Mouse (Mus musculus) stomach, embryonic 15.5 days (tissue): ENCODE results near the gene Poldip2. TPM values are rescaled to one million over a fixed set of nuclear protein-coding genes. Genes with fewer than 3 reads are reported as not detected.

Experiments used
- ATAC-seq: fragments of 200-750 bp; cut with Nextera tagmentation; 2 replicates; pipeline ENCODE4 v1.8.0; 2017; ENCODE audit warnings: low read depth, moderate number of reproducible peaks, moderate TSS enrichment; ENCODE audit not compliant: insufficient read depth, low FRiP score
- H3K27ac ChIP-seq: fragments of 300-500 bp; sonication (generic); 2 replicates; pipeline ENCODE4 v1.5.1; 2015; ENCODE audit warnings: mild to moderate bottlenecking, inconsistent platforms
- H3K27me3 ChIP-seq: fragments of 300-500 bp; sonication (generic); replicated peaks from 2 replicates; pipeline ENCODE4 v1.6.1; 2015; ENCODE audit warnings: inconsistent platforms
- H3K36me3 ChIP-seq: fragments of 300-500 bp; sonication (generic); 2 replicates; pipeline ENCODE4 v1.6.1; 2015; ENCODE audit warnings: inconsistent platforms
- H3K4me1 ChIP-seq: fragments of 300-500 bp; sonication (generic); 2 replicates; pipeline ENCODE4 v1.6.1; 2015; ENCODE audit warnings: inconsistent platforms
- H3K4me2 ChIP-seq: fragments of 300-500 bp; sonication (generic); 2 replicates; pipeline ENCODE4 v1.6.1; 2015; ENCODE audit warnings: mild to moderate bottlenecking, inconsistent platforms
- H3K4me3 ChIP-seq: fragments of 300-500 bp; sonication (generic); replicated peaks from 2 replicates; pipeline ENCODE4 v1.5.1; 2015; ENCODE audit warnings: inconsistent platforms
- H3K9ac ChIP-seq: fragments of 300-500 bp; sonication (generic); 2 replicates; pipeline ENCODE4 v1.6.1; 2015; ENCODE audit warnings: inconsistent platforms
- H3K9me3 ChIP-seq: fragments of 300-500 bp; sonication (generic); 2 replicates; pipeline ENCODE4 v1.6.1; 2016; ENCODE audit warnings: inconsistent platforms
- WGBS: fragments of 180-500 bp; shearing (Covaris S2); methylation state at CpG from one replicate; pipeline ENCODE4 v1.1.7; 2015; 5-methylcytosine and 5-hydroxymethylcytosine counted together
- polyA plus RNA-seq: library from polyadenylated mRNA; unstranded; fragments of >200 nt; fragmentation: Nextera tagmentation; extraction: Ambion mirVana; gene quantifications from 2 replicates; pipeline ENCODE4 v1.2.1, GENCODE M21; 2015

The Poldip2 gene
- polyA plus RNA-seq, 1 experiment from 2014 or later = 131 TPM

DNA sequence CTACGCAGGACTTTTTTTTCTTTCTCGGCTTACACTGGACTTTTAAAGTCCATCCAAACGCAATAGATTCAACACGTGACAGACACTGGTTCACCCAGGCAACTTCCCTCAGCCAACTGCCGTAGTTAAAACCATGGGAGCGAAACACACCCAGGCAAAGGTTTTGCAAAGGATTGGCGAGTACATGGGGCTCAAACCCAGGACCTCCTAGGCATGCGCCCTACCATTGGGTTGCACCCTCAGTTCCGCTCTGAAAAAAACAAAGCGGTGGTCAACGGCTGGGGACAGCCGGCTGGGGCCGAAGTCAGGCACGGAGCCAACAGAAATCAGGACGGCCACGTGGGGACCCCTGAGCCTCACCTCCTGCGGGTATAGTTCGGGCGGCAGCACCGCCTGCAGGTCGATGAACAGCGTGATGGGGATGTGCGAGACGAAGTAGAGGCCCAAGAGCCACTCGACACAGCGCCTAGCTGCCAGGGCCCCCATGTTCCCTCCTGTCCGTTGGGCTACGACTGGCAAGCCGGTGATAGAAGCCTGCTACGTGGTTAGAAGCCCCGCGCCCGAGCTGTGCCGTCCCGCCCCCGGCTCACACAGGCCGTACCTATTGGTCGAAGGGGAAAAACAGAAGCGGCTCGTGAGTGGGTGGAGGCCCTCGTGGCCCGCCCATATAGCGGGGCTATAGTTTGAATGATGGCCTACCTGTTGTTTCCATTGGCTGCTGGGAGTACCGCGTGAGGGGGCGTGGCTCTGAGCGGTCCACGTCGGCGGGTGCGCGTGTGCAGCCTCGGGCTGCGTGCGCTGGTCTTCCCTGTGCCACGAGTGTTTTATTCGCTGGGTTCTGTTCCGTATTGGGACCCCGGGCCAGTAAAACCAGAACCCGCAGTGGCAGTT, 38.4 kb downstream of the Poldip2 start, which contains the start of gene Tmem97:
Tmem97 (minus strand) TSS at position 610 of the 891 bp plus-strand sequence.
- Histone ChIP-seq H3K4me3 (peak within 1 kb of the TSS; percentile 75), H3K27me3 (no peaks in the 10 kb centered on the region), H3K9me3 (no peaks in the 10 kb centered on the region), H3K36me3 (no peaks in the 10 kb centered on the region), H3K27ac (peak within 1 kb of the TSS; percentile 83), H3K4me2 (peak within 1 kb of the TSS; percentile 71), H3K4me1 (peaks cover 10% of the 10 kb centered on the region; the same call in 1 of the 2 replicates), H3K9ac (peak within 1 kb of the TSS; percentile 69; the same call in 1 of the 2 replicates)
- WGBS = under 1% methylated on average over 60 of the region's 60 CpGs
- peak; percentile 99 for ATAC-seq

DNA sequence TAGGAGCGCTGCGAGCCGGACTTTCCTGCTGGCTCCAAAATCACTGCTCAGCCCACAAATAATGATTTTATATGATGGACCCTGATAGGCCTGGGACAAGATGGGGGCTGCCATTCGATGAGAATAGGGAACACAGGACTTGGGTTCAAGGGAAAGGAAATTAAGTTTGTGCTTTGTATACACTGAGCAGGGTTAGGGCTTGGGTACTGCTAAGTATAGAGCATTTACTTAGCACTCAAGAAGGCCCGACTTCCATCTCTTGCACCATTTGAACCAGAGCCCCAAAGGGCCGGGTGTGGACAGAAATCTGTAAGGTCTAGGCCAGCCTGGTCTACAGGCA, 39.0 kb downstream of the Poldip2 start:
- Histone ChIP-seq H3K27ac (peak overlapping the region; percentile 74; the same call in 1 of the 2 replicates), H3K36me3 (no peaks in the 10 kb centered on the region), H3K4me2 (peak overlapping the region; percentile 71), H3K4me1 (peaks cover 10% of the 10 kb centered on the region; the same call in 1 of the 2 replicates), H3K9ac (peak overlapping the region; percentile 20; the same call in 1 of the 2 replicates), H3K27me3 (no peaks in the 10 kb centered on the region), H3K9me3 (no peaks in the 10 kb centered on the region), H3K4me3 (peak overlapping the region; percentile 75)
- ATAC-seq = no peak
- WGBS = 34% methylated on average over 6 of the region's 6 CpGs

DNA sequence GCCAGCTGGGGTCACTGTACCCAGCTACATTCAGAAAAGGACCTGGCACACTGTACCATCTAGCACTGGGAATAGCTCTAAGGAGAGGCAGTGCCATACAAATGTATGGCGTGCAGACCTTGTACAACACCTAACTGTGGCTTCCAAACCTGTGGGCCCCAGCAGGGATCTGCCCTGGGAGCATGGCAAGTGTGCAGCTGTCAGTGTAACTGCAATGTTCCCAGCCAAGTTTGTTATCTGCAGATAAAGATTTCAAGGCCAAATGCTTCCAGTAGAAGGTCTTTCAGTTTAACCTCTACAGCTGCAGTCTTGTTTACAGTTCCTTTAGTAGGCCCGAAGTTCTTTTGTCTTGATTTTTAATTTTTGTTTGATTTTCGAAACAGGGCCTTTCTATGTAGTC, 43.6 kb downstream of the Poldip2 start:
- 0 out of 2 replicates have a peak, but pooled peaks have one; percentile 25 for ATAC-seq
- Histone ChIP-seq H3K9ac (no peak overlapping the region), H3K4me3 (no peak overlapping the region), H3K36me3 (no peaks in the 10 kb centered on the region), H3K4me1 (peaks cover 5% of the 10 kb centered on the region; the same call in 1 of the 2 replicates), H3K27me3 (no peaks in the 10 kb centered on the region), H3K9me3 (no peaks in the 10 kb centered on the region), H3K4me2 (no peak overlapping the region), H3K27ac (peak overlapping the region; percentile 78)
- WGBS = 61% methylated on average over 3 of the region's 3 CpGs

DNA sequence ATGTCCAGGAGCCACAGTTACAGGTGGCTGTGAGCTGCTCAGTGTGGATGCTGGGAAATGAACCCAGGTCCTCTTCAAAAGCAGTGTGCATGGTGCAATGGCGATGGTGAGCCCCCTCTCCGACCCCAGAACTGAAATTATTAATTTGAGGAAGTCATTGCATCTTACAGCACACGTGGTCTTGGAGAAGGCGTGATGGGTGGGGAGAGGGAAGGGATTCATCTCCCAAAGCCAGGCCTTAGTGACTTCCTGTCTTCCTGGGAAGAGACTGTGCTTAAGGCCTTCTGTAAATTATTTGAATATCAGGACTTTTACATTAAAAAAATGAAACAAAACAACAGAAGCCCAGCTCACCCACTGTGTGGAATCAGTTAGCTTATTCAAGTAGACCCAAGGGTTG, 44.1 kb downstream of the Poldip2 start:
- H3K9me3 ChIP-seq = no peaks in the 10 kb centered on the region
- no peak overlapping the region for H3K4me2 ChIP-seq
- H3K27me3 ChIP-seq = no peaks in the 10 kb centered on the region
- no peak overlapping the region for H3K9ac ChIP-seq
- ATAC-seq = no peak
- H3K27ac ChIP-seq = peak overlapping the region; percentile 17; the same call in 1 of the 2 replicates
- H3K4me3 ChIP-seq = no peak overlapping the region
- H3K36me3 ChIP-seq = no peaks in the 10 kb centered on the region
- peaks cover 5% of the 10 kb centered on the region; the same call in 1 of the 2 replicates for H3K4me1 ChIP-seq
- 66% methylated on average over 4 of the region's 4 CpGs for WGBS

GRCm38 (mm10) chr11:78557241-78557640, 45.2 kb downstream of the Poldip2 start:
- ATAC-seq = no peak

DNA sequence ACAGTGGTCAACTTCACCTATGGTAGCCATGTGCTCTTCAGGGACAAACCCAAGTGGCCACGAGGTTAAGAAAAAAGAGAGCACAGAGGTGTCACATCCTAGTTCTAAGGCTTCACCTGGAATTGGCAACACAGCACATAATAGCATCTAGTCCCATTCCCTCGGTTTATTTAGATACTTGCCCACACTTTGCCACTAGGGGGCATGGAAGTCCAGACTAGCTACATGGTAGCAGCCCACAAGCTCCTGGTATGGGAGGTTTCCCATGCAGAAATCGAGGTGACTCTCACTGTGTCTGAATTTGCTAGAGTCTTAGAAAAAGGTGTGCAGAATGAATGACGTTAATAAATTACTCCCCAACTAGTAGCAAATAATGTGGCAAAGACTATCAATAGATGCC, 48.5 kb downstream of the Poldip2 start:
- Histone ChIP-seq H3K9ac (no peak overlapping the region), H3K27ac (no peak overlapping the region), H3K4me1 (peaks cover 5% of the 10 kb centered on the region; the same call in 1 of the 2 replicates), H3K4me2 (no peak overlapping the region), H3K36me3 (no peaks in the 10 kb centered on the region), H3K27me3 (no peaks in the 10 kb centered on the region), H3K4me3 (no peak overlapping the region), H3K9me3 (no peaks in the 10 kb centered on the region)
- no peak for ATAC-seq
- 20% methylated on average over 4 of the region's 4 CpGs for WGBS

More at GRCm38 (mm10) chr11:78557241-78557640, 45.2 kb downstream of the Poldip2 start:
- no peak overlapping the region for H3K9ac ChIP-seq
- no peaks in the 10 kb centered on the region for H3K9me3 ChIP-seq
- WGBS = 58% methylated on average over 8 of the region's 8 CpGs
- H3K27me3 ChIP-seq = no peaks in the 10 kb centered on the region
- no peaks in the 10 kb centered on the region for H3K36me3 ChIP-seq
- no peak overlapping the region for H3K4me3 ChIP-seq
- H3K4me2 ChIP-seq = no peak overlapping the region
- peaks cover 5% of the 10 kb centered on the region; the same call in 1 of the 2 replicates for H3K4me1 ChIP-seq
- 0 out of 2 replicates have a peak overlapping the region, but pooled peaks have one; percentile 5 for H3K27ac ChIP-seq

DNA sequence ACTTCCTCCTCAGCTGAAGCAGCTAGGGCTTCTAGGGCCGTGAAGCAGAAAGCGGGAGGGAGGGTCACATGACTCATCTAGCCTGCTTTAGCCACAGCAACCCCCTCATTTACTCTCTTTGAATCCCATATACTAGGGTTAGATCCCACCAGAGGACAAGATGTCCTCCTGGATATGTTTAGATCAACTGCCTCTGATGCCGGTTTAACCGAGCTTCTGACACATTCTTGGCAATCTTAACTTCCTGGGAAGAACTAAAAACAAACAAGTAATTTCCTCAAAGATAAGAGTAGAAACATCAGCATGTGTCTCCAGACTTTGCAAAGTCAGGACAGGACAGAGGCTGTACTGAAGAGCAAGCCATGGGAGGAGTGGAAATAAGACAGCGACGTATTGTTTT, 54.8 kb downstream of the Poldip2 start:
- H3K36me3 ChIP-seq = peaks cover 16% of the 10 kb centered on the region
- H3K9ac ChIP-seq = no peak overlapping the region
- no peak overlapping the region for H3K27ac ChIP-seq
- no peak for ATAC-seq
- no peak overlapping the region for H3K4me3 ChIP-seq
- H3K9me3 ChIP-seq = no peaks in the 10 kb centered on the region
- H3K4me1 ChIP-seq = no peaks in the 10 kb centered on the region
- no peak overlapping the region for H3K4me2 ChIP-seq
- no peaks in the 10 kb centered on the region for H3K27me3 ChIP-seq
- WGBS = 48% methylated on average over 6 of the region's 6 CpGs

- peaks cover 20% of the 10 kb centered on the region for H3K36me3 ChIP-seq
- H3K4me1 ChIP-seq = no peaks in the 10 kb centered on the region
- H3K4me2 ChIP-seq = no peak overlapping the region
- H3K9ac ChIP-seq = no peak overlapping the region
- H3K4me3 ChIP-seq = no peak overlapping the region
- ATAC-seq = no peak
- no peaks in the 10 kb centered on the region for H3K9me3 ChIP-seq
- no peak overlapping the region for H3K27ac ChIP-seq
- no peaks in the 10 kb centered on the region for H3K27me3 ChIP-seq
- 90% methylated on average over 6 of the region's 6 CpGs for WGBS
Measured at GRCm38 (mm10) chr11:78567614-78568013, 55.6 kb downstream of the Poldip2 start.

DNA sequence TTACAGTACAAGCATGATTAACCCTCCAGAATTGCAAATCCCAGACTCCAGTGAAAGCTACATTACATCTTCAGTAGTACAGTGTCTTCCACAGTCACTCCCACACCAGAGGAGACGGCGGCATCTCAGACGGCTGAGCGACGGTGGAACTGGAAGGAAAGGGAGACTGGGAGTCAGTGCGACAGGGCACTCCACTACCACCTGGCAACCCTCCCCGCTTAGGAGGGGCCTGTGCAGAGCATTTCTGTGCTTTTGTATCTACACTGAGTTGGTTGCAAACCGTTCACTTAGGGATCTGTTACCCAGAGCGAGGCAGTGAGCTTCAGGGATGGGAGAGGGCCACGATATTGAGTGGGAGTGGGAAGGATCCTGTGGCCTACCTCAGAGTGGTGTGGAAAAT, 56.8 kb downstream of the Poldip2 start:
- 86% methylated on average over 10 of the region's 10 CpGs for WGBS
- Histone ChIP-seq H3K27ac (no peak overlapping the region), H3K27me3 (no peaks in the 10 kb centered on the region), H3K4me1 (no peaks in the 10 kb centered on the region), H3K4me2 (no peak overlapping the region), H3K36me3 (peaks cover 20% of the 10 kb centered on the region), H3K9ac (no peak overlapping the region), H3K9me3 (no peaks in the 10 kb centered on the region), H3K4me3 (no peak overlapping the region)
- ATAC-seq = no peak

DNA sequence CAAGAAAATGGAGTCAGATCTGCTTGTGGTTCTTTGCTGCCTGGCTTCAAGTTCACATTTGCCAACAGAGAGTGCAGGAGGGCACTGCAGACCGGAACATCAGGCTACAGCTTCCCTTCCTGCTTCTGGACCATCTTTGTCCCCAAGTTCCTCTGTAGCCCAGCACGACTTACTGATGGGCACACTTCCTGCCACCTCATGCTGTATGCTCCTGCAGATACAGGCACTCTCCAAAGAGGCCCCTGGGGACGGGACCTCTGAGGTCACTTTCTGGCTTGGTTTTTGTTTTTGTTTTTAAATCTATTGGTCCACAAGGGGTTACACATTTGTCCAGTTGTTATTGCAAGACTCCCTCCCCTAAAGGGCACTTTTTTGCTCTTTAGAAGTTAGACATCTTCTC, 57.8 kb downstream of the Poldip2 start:
- 73% methylated on average over 3 of the region's 3 CpGs for WGBS

GRCm38 (mm10) chr11:78571441-78571840, 59.4 kb downstream of the Poldip2 start:
- Histone ChIP-seq H3K27me3 (no peaks in the 10 kb centered on the region), H3K4me3 (no peak overlapping the region), H3K9me3 (no peaks in the 10 kb centered on the region), H3K9ac (no peak overlapping the region), H3K4me2 (no peak overlapping the region), H3K4me1 (no peaks in the 10 kb centered on the region), H3K36me3 (peaks cover 24% of the 10 kb centered on the region), H3K27ac (no peak overlapping the region)
- WGBS = 94% methylated on average over 8 of the region's 8 CpGs
- no peak for ATAC-seq

More for the DNA sequence above, 57.8 kb downstream of the Poldip2 start:
- ATAC-seq = no peak
- no peaks in the 10 kb centered on the region for H3K9me3 ChIP-seq
- no peaks in the 10 kb centered on the region for H3K27me3 ChIP-seq
- no peak overlapping the region for H3K9ac ChIP-seq
- no peak overlapping the region for H3K4me3 ChIP-seq
- H3K4me1 ChIP-seq = no peaks in the 10 kb centered on the region
- no peak overlapping the region for H3K4me2 ChIP-seq
- peaks cover 20% of the 10 kb centered on the region for H3K36me3 ChIP-seq
- H3K27ac ChIP-seq = no peak overlapping the region

DNA sequence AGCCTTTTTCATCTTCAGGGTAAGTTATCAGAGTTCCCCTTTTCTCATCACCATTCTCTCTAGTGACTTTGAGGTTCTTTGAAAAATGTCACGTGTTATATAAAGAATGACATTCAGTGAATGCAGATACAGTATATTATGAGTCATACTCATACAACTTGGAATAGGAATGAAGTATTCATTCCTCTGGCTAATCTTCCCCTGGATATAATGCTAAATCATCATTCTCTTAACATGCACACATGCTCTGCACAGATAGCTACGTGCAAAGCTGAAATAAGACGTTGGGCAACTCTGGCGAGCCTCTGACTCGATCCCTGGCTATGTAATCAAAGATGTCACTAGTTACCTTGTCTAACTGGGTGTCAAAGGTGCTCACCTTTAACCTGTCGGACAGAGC, 59.9 kb downstream of the Poldip2 start:
- Histone ChIP-seq H3K4me3 (no peak overlapping the region), H3K4me1 (no peaks in the 10 kb centered on the region), H3K27me3 (no peaks in the 10 kb centered on the region), H3K4me2 (no peak overlapping the region), H3K27ac (no peak overlapping the region), H3K9ac (no peak overlapping the region), H3K36me3 (peaks cover 25% of the 10 kb centered on the region), H3K9me3 (no peaks in the 10 kb centered on the region)
- ATAC-seq = no peak
- 83% methylated on average over 6 of the region's 6 CpGs for WGBS
